Mouse (Mus musculus): Measurements from ENCODE around the gene Atad1.
"Not testable (repeated sequence)": the region's sequence is repeated elsewhere in the genome, so short reads cannot be mapped to it uniquely, and the experiment has no call there.

Gene Atad1

DNA sequence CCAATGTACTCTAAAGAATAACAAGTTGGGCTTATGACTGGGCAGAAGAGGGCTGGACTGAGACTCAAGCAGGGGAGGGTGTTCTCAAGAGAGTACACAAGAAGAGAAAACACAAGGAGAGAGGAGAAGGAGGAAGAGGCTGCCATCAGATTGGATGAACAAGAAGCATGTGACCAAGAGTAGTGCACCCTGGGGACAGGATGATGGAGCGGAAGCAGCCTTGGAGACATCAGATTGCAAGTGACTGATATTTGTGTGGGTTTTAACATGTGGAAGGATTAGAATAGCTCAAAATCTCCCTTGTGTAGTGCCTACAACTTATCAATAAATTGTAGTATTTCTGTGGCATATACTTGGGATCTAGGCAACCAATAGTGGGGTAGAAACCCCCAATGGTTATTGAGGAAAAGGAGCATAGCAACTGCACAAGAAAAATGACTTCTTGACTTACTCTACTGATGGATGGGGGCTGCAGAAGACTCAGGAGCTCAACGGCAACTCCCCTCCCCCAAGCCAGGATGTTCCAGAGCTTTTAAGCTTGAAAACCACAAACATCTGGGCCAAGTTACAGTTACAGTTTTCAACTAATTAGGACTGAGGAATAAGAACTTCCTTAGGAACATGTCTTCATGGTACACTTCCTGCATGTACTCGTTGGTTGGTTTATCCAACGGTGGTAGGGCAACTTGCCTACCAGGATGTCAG, 1.2 kb upstream of the Atad1 start:
- peak; percentile 42 to 68 for DNase-seq

DNA sequence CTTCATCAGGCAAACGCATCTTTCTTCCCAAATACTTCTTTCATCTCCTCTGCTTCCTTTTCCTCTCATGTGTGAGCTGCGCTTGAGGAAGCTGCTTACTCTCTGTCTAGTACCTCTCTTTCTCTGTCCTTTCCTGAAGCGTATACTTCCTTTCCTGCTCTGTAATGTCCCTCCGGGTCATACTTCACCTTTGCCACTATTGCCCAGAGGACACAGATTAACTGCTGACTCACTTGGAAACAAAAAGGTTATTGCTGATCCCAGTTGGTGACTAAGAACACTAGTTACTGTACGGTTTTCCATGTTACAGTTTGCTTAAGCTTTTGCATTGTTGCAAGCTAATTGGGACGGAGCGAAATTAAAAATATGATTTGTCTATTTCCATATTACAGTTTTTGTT, 1.7 kb downstream of the Atad1 start:
- DNase-seq: no peak

DNA sequence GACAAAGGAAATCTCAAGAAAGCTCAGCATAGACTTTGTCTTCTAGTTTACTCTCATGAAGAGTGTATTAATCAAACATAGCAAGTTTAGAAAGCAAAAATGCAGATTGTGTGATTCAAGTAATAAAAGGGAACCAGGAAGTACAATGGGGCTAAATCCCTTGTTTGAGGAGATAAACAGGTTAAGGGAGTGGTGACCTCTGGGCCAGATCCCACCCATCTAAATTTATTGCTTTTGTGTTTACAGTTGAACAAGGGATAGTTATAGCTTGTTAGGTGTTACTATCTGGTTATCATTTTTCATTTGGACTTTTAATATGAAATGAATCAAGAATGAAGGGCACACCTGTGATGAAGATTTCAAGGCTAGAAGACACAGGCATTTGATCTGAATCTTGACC, 6.7 kb downstream of the Atad1 start:
- DNase-seq: no peak

DNA sequence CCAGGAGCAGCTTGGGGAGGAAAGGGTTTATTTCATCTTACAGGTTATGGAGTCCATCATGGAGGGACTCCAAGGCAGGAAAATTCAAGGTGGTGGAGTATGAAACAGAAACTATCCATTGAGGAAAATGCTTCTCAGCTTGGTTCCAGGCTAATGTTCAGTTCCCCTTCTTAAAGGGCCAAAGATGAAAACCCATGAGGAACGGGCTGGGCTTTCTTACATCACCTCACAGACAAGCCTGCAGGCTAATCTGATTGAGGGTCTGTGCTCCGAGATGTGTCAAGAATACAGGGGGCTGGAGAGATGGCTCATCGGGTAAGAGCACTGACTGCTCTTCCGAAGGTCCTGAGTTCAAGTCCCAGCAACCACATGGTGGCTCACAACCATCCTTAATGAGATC, 9.8 kb downstream of the Atad1 start:
- no peak for DNase-seq

DNA sequence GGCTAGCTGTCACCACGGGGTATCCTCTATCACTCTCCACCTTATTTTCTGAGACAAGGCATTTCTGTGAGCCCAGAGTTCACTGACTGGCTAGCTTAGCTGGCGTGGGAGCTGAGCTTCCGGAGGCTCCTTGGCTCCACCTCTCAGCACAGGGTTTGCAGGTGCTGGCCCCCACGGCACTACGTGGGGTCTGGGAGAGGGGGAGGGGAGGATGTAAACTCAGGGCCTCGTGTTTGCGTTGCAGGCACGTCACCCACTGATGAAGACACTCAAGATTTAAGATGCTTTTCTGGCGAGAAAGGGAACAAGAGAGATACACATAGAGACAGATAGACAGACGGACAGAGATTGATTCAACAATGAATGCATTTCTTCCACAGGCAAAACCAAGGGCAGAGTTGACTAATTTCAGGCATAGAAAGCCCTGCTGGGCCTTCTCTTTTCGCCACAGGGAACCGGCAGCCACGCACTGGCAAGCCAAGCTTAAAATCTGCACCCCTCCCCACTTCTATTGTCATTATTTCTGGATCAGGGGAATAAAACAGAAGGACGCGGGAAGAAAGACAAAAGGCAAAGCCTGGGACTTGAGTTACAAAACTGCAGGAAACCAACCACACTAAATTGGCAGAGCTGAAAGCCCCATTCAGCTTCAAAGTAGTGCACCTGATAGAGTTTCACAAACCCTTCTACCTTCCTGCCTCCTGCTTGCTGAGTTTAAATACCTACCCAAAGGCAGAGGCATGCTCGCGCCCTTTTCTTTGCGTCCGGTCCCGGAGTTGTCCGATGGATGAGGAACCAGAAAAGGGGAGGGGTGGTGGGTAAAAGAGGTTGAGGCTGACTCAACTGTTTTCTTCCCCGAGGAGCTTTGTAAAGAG, 12.9 kb downstream of the Atad1 start:
- peak; percentile 72 to 80 for DNase-seq

DNA sequence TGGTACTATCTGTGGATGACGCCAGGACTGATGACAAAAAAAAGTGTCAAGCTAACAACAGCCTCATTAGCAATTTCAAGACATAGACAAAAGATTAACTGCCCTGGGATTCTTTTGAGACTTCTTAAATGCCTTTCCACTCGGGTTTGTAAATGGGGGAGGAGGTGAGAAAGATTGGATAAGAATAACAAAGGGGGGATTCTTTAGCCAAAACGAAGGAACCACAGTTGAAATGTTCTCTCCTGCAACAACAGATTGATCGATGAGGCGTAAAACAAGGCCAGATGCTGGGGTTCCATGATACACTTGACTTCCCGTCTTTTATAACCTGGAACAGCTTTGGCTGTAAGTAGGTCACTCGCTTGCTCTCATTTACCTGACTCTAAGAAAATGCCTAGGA, 15.8 kb downstream of the Atad1 start:
- DNase-seq: no peak

DNA sequence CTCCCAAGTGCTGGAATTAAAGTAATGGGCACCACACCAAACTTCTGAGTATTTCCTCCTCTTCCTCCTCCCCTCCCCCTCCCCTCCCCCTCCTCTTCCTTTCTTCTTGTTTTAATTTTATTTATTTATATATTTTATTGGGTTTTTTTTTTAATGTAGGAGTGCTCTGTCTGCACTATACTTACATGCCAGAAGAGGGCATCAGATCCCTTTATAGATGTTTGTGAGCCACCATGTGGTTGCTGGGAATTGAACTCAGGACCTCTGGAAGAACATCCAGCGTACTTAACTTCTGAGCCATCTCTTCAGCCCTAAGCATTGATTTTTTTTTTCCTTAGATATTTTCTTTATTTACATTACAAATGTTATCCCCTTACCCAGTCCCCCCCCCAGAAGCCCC, 19.3 kb downstream of the Atad1 start:
- no peak for DNase-seq

DNA sequence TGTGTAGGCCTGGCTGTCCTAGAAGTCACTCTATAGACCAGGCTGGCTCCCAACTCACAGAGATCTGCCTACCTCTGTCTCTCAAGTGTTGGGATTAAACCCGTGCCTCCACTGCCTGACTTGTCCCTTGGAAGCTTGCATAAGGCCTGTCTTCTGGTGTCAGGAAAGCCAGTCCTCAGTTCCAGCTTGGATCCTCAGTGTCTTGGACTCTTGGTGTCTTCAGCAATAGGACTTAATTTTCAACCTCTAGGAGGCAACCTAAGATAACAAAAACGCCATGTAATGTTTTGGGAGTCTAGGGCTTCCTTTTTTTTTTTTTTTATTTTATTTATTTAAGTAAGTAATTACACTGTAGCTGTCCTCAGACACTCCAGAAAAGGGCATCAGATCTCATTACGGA, 22.0 kb downstream of the Atad1 start:
- DNase-seq: no peak

DNA sequence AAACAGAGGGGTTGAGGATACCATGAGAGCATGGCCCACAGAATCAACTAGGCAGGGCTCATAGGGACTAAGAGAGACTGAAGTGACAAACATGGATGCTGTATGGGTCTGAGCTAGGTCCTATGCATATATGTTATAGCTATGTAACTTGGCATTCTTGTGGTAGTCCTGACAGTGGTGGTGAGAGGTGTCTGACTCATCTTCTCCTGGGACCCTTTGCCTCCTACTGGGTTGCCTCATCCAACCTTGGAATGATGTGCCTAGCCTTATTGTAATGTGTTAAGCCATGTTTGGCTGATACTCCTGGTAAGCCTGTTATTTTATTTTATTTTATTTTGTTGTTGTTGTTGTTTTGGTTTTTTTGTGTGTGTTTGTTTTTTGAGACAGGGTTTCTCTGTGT, 23.9 kb downstream of the Atad1 start:
- DNase-seq: no peak

DNA sequence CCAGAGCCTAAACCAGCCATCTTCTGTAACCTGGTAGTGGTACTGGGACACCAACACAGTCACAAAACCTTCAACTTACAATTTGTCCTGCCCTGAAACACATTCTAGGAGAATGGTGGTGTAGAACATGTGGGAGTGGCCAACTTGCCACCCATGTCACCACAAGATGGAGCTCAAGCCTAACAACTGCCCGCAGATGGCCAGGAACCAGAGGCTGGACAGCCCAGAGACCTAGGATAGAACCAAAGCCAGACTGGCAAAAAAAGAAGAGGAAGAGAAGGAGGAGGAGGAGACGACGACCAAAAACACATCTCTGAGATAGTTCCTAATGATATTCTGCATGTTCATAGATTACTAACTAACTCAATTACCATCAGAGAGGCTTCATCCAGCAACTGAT, 24.4 kb downstream of the Atad1 start:
- peak; percentile 19 to 51 for DNase-seq

DNA sequence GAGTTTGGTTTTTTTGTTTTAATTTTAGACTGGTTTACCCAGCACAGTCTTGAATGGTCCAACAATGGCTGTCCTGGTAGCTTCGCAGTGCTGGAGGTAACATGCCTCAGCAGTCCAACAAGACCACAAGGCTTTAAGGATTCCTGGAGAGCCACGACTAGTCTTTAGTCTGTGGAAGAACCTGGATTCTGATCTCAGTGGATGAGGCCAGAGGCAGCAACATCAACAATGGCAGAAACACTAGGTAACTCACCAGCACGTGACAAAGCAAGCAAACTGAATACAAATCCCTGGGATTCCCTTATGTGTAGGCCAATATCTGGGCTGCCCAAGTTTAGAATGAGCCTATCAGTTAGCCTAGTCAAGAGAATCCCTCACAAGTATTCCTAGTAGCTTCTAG, 26.1 kb downstream of the Atad1 start:
- DNase-seq: no peak

DNA sequence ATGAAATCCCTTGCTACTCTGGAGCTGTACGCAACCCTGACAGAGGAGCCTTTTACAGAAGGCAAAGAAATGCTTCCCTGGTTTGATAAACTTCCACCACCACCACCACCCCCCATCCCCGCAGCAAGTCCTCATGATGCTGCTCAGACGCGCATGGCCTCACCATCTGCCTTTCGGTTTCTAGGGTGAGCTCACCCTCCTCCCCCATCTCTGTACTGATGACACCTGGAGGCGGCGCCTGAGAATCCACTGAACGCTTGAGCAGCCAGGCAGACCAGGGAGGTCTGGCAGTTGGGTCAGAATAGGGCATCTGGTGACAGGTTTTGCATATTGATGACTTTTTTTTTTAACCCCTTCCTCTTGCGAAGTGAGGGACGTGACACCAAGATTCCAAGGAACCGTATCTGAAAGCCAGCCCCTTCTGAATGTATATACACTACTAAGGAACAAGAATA, 27.0 kb downstream of the Atad1 start:
- peak; percentile 74 to 84 for DNase-seq

DNA sequence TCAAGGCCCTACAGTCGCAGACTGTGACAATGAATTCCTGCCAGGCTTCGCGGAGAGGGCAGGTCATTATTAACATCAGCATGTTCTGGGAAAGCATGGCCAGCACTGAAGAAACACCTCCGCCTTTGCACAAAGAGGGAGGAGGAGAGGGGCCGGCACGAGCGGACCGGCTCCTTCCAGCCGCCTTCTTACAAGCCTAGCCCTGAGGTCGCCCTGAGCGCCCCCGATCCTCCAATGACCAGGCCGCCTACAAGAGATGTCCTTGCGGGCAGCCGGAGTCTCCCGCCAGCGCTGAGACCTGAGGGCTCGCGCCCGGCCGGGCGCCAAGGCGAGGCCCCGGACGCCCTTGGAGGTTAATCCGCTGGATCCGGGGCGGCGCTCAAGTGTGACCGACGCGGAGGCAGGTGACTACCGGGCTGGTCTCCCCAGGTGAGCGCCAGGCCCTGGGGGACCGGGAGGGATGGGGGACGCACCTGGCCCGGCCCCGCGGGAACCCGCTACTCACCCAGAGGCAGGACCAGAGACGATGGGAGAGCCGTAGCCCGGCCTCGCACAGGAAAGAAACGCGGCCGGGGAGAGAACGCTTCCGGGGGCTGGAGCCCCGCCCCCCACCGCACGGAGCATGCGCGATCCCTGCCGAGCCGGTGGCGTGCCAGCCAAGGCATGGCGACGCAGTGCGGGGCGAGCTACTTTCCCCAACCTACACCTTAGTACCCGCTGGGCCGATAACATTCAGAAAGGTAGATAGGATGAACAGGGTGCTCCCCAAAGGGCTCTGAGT, 27.6 kb downstream of the Atad1 start:
- DNase-seq: peak; percentile 82 to 84

DNA sequence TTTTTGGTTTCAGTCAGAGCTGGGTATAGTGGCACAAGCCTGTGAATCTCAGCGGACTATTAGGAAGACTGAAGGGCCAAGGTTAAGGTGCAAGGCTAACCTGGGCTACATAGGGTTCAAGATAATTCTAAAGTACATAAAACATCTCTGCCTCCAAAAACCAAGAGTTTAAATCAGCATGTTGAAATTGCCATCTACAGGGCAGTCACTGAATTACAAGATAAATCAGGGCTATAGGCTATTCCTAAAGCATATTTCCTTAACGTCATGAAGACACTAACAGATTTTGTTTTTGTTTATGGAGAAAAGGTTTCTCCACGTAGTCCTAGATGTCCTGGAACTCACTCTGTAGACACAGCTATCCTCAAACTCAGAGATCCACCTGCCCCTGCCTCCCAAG, 29.3 kb downstream of the Atad1 start:
- DNase-seq: no peak

DNA sequence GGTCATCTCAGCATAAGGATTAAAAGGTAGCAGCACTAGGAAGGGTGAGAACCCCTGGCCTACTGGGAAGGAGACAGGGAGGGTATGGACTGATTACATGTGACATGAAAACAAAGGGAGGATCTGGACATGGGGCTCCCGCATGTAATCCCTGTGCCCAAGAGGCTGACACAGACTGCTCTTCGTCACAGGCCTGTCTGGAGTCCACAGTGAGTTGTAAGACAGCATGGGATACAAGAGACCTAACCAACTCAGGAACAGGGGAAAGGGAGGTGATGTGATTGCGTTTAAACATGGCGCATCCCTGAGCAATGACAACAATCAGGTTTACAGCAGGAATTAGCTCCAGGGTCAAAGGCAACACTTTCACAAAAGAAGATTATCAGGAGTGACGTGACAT, 30.6 kb downstream of the Atad1 start:
- no peak for DNase-seq

DNA sequence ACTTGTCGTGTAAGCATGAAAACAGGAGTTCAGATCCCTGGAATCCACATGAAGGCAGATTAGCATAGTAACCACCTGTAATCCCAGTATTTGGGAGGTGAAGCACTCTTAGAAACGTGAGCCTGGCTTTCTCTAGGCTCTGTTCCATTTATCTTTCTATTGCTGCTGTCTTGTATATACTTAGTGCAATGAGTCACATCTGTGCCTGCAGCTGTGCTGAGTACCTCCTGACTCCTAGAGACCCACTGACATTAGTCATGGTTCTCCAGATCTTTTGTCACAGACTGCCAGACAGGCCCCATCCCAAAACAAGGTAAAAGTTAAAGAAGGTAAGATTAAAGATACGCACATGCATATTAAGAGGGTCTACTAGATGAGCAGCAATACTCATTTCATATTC, 37.4 kb downstream of the Atad1 start:
- no peak for DNase-seq

DNA sequence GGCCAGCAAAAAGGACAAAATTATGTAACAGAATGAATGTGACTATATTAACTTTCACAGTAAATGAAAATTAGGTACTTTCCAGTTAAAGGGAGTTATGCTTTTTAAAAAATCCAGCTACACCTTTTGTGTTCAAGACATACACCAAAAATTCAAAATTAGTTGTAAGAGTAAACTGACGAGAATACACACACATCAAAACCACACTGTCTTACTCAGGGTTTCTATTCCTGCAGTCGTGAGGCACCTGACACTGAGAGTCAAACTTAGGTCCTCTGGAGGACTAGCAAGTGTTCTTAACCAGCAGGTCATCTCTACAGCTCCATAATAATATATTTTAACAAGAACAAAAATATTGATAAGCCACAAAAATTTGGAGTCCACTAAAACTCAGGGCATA, 42.9 kb downstream of the Atad1 start:
- no peak for DNase-seq

DNA sequence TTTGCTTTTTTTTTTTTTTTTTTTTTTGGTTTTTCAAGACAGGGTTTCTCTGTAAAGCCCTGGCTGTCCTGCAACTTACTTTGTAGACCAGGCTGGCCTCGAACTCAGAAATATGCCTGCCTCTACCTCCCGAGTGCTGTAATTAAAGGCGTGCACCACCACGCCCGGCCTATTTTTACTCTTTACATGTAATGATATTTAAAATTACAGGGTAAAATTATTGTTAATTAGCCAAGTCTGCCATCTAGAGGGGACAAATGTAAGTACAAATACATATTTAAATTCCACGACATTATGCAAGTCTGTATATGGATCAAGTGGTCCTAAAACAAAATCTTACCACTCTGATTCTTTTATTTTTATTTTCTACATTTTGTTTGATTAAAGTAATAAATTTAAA, 49.9 kb downstream of the Atad1 start:
- DNase-seq: no peak

DNA sequence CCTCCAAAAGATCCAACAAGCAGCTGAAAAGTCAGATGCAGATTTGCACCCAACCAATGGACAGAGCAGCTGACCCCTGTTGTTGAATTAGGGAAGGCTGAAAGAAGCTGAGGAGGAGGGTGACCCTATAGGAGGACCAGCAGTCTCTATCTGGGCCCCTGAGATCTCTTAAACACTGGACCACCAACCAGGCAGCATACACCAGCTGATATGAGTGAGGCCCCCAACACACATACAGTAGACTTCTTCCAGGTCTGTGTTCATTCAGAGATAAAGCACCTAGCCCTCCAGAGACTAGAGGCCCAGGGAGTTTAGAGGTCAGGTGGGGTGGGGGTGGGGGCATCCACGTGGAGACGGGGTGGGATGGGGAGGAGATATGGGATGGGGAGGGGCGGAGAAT, 51.4 kb downstream of the Atad1 start:
- DNase-seq: not testable (repeated sequence)

DNA sequence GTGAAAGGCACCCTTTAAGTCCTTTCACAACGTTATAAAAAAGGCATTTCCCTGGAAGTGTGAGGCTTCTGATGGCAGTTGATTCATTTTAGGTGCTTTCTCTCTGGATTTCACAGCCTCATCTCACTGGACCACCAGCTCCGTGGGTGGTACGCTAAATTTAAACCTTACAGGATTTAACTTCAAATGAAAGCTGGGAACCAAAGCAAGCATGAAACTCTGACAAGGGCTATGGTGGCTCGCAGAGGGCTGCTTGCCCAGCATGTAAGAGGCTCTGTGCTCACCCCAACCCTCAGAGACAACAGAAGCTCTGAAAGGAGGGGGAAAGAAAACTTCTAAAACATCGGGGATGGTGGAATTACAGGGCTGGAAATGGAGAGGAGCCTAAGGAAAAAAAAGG, 51.9 kb downstream of the Atad1 start:
- no peak for DNase-seq

DNA sequence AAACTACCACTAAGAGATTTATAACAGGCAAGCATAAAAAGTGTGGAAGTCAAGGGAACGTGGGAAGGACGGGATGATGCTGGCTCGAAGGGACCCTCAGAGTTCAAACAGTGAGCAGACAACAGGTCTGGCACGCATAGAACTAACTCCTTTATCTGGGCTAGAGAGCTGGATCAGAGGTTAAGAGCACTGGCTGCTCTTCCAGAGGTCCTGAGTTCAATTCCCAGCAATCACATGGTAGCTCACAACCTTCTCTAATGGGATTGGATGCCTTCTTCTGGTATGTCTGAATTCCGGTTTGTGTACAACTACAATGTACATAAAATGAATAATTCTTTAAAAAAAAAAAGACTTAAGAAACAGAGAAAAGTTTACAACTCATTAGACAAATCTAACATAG, 56.5 kb downstream of the Atad1 start:
- no peak for DNase-seq

DNA sequence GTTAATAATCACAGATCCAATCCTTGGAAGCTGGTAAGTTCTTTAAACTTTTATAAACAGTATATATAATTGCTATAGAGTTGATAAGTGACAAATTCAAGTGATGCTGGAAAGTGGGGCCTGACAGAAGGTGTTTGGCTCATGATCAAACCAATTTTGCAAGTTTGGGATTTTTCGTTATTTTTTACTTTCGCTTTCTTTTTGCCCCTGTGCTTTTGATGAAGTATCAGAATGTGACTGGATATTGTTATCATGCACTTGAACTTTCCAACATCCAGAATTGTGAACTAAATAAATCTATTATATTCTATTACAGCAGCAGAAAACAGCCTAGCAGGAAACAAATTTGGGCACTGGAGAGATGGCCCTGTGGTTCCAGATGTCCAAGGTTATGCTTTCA, 58.7 kb downstream of the Atad1 start:
- DNase-seq: no peak

DNA sequence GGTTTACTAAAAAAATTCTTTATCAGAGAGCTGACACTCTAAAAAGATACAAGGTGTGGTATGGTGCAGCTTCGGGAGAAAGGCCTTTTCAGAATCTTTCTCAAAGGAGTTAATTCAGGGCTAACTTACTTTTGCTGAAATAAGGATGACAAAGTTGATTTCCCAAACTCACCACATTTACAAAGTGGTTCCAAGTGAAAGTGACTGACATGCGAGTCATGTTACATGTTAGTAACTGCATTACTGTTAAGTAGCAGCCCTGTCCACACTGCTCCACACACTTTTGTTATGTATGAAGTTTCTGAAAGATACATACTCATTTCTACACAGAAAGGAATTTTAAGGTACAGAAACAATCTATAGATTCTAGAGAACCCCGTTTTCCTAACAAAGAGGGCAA, 63.8 kb downstream of the Atad1 start:
- no peak for DNase-seq

DNA sequence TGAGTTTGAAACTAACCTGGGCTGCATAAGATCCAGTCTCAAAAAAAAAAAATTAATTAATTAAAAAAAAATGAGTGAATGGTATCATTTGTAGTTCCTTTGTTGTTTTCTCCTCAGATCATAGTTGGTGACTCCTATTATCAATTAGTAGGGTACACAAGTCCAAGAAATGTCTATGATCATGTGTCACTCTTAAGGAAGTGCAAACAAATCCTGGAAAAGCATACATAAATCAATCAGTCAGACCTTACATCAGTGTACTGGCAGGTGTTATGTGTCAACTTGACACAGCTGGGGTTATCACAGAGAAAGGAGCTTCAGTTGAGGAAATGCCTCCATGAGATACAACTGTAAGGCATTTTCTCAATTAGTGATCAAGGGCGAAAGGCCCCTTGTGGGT, 71.8 kb downstream of the Atad1 start:
- DNase-seq: not testable (repeated sequence)

Measured in thymus, adult 18-20 months (tissue).